Mouse (Mus musculus): ENCODE data around the gene Il1rl2.

Il1rl2 gene

GRCm38 (mm10) chr1:40380111-40380510 is 55.7 kb downstream of the Il1rl2 start:
- peak; percentile 18 for DNase-seq (ENCODE audit: low read depth, low spot score)

- no peak for DNase-seq (ENCODE audit: low read depth, low spot score)
Observed at GRCm38 (mm10) chr1:40380990-40381389, 56.6 kb downstream of the Il1rl2 start.

- DNase-seq (ENCODE audit: low read depth, low spot score) = no peak
Observed at GRCm38 (mm10) chr1:40382841-40383240, 58.4 kb downstream of the Il1rl2 start.

GRCm38 (mm10) chr1:40384931-40385545 is 60.6 kb downstream of the Il1rl2 start:
- no peak for DNase-seq (ENCODE audit: low read depth, low spot score)

GRCm38 (mm10) chr1:40391374-40391773 is 67.0 kb downstream of the Il1rl2 start:
- DNase-seq (ENCODE audit: low read depth, low spot score) = no peak

- no peak for DNase-seq (ENCODE audit: low read depth, low spot score)
Observed at GRCm38 (mm10) chr1:40392535-40392934, 68.1 kb downstream of the Il1rl2 start.

- DNase-seq (ENCODE audit: low read depth, low spot score) = no peak
Observed at GRCm38 (mm10) chr1:40393214-40393613, 68.8 kb downstream of the Il1rl2 start.

GRCm38 (mm10) chr1:40399639-40400038 is 75.2 kb downstream of the Il1rl2 start:
- DNase-seq (ENCODE audit: low read depth, low spot score) = no peak

- DNase-seq (ENCODE audit: low read depth, low spot score) = no peak
Observed at GRCm38 (mm10) chr1:40404682-40405081, 80.3 kb downstream of the Il1rl2 start.

GRCm38 (mm10) chr1:40409882-40410281 is 85.5 kb downstream of the Il1rl2 start:
- DNase-seq (ENCODE audit: low read depth, low spot score) = no peak

- DNase-seq (ENCODE audit: low read depth, low spot score) = no peak
Observed at GRCm38 (mm10) chr1:40413039-40413438, 88.6 kb downstream of the Il1rl2 start.

- DNase-seq (ENCODE audit: low read depth, low spot score) = no peak
Observed at GRCm38 (mm10) chr1:40414276-40414675, 89.9 kb downstream of the Il1rl2 start.

GRCm38 (mm10) chr1:40414863-40415656 is 90.7 kb downstream of the Il1rl2 start:
- DNase-seq (ENCODE audit: low read depth, low spot score) = no peak

GRCm38 (mm10) chr1:40417034-40417433 is 92.6 kb downstream of the Il1rl2 start:
- DNase-seq (ENCODE audit: low read depth, low spot score) = no peak
